Mouse (Mus musculus) forebrain, embryonic 14.5 days (tissue): ENCODE measurements around the gene Foxp1. TPM values are rescaled to one million over a fixed set of nuclear protein-coding genes. Genes with fewer than 3 reads are reported as not detected.

ENCODE experiments used
- ATAC-seq: fragments of 200-750 bp; cut with Nextera tagmentation; 2 replicates; pipeline ENCODE4 v1.8.0; 2017; ENCODE audit warnings: mild to moderate bottlenecking, moderate library complexity
- DNase-seq: peaks from one replicate; pipeline ENCODE4 v3.0.0-alpha.2; 2015; ENCODE audit warnings: low spot score
- H3K27ac ChIP-seq: fragments of 300-500 bp; sonication (generic); 2 replicates; pipeline ENCODE4 v1.5.1; 2014; ENCODE audit warnings: low read depth, mild to moderate bottlenecking, control low read depth, low read length, moderate library complexity
- H3K27me3 ChIP-seq: fragments of 300-500 bp; sonication (generic); replicated peaks from 2 replicates; pipeline ENCODE4 v1.6.1; 2014; ENCODE audit warnings: low read length, control low read depth, mixed read lengths; ENCODE audit not compliant: control insufficient read depth, insufficient read depth
- H3K36me3 ChIP-seq: fragments of 300-500 bp; sonication (generic); 2 replicates; pipeline ENCODE4 v1.6.1; 2014; ENCODE audit warnings: low read length, control low read depth; ENCODE audit not compliant: control insufficient read depth, insufficient read depth
- H3K4me1 ChIP-seq: fragments of 300-500 bp; sonication (generic); 2 replicates; pipeline ENCODE4 v1.6.1; 2014; ENCODE audit warnings: antibody characterized with exemption, low read length, control low read depth; ENCODE audit not compliant: control insufficient read depth, insufficient read depth
- H3K4me2 ChIP-seq: fragments of 300-500 bp; sonication (generic); 2 replicates; pipeline ENCODE4 v1.6.1; 2014; ENCODE audit warnings: mild to moderate bottlenecking, control low read depth, low read length
- H3K4me3 ChIP-seq: fragments of 300-500 bp; sonication (generic); 2 replicates; pipeline ENCODE4 v1.5.1; 2014; ENCODE audit warnings: low read depth, low read length, control low read depth
- H3K9ac ChIP-seq: fragments of 300-500 bp; sonication (generic); 2 replicates; pipeline ENCODE4 v1.6.1; 2014; ENCODE audit warnings: mild to moderate bottlenecking, low read length, control low read depth, moderate library complexity
- H3K9me3 ChIP-seq: fragments of 300-500 bp; sonication (generic); replicated peaks from 2 replicates; pipeline ENCODE4 v1.6.1; 2016; ENCODE audit warnings: low read length, control low read depth, mixed read lengths; ENCODE audit not compliant: control insufficient read depth
- WGBS: fragments of 180-500 bp; shearing (Covaris S2); extraction: QIAGEN DNeasy Blood & Tissue Kit; methylation state at CpG from one replicate; pipeline ENCODE4 v1.1.7; 2014; 5-methylcytosine and 5-hydroxymethylcytosine counted together
- polyA plus RNA-seq: library from polyadenylated mRNA; unstranded; fragments of >200 nt; fragmentation: Nextera tagmentation; extraction: Ambion mirVana; gene quantifications from 2 replicates; pipeline ENCODE4 v1.2.1, GENCODE M21; 2014

Gene Foxp1
- polyA plus RNA-seq, 1 experiment from 2014 or later, result 63.3 TPM

DNA sequence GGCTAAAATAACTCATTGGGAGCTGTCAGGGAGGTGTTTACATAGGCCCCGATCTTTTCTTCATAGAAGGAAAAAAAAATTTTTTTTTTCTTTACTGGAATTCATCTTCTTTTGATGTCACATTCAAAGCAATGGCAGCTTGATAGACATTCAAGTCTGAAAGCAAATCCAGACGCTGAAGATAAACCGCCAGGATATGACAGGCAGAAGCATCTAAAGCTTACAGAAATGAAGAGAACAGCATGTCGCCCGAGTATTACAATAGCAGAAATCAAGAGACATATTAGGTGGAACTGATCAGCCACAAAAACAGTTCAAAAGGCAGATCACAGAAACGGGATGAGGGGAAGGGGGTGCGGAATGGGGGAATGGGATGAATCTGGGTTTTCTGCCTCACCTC lies 425.3 kb downstream of the Foxp1 start:
- Histone ChIP-seq H3K9me3 (no peaks in the 10 kb centered on the region), H3K9ac (no peak overlapping the region), H3K27me3 (no peaks in the 10 kb centered on the region), H3K27ac (no peak overlapping the region), H3K4me3 (no peak overlapping the region), H3K4me1 (peaks cover 30% of the 10 kb centered on the region), H3K36me3 (no peaks in the 10 kb centered on the region), H3K4me2 (no peak overlapping the region)
- ATAC-seq (no peak), DNase-seq (peak; percentile 63)
- 57% methylated on average over 7 of the region's 7 CpGs for WGBS

DNA sequence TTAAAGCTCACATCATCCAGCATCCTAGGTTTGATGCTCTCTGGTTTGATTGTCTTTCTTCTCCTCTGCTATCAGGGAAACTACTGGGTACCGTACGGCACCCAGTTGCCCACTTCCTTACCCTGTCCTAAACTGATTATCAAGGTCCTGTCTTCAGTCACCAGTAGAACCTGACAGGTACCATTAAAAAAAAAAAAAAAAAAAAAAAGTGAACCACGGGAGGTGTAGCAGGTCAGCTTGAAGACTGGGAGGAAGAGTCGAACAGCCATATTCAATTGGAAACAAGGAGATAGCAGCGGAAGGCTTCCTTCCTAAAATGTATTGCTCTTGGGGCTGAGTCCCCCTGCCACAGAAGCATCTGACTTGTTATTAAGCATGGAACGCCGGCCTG lies 425.8 kb downstream of the Foxp1 start:
- H3K4me3 ChIP-seq, result no peak overlapping the region
- WGBS, result 85% methylated on average over 7 of the region's 7 CpGs
- no peaks in the 10 kb centered on the region for H3K9me3 ChIP-seq
- H3K4me1 ChIP-seq, result peaks cover 30% of the 10 kb centered on the region
- no peak overlapping the region for H3K4me2 ChIP-seq
- no peaks in the 10 kb centered on the region for H3K36me3 ChIP-seq
- no peak overlapping the region for H3K9ac ChIP-seq
- H3K27me3 ChIP-seq, result no peaks in the 10 kb centered on the region
- ATAC-seq (no peak), DNase-seq (no peak)
- no peak overlapping the region for H3K27ac ChIP-seq

DNA sequence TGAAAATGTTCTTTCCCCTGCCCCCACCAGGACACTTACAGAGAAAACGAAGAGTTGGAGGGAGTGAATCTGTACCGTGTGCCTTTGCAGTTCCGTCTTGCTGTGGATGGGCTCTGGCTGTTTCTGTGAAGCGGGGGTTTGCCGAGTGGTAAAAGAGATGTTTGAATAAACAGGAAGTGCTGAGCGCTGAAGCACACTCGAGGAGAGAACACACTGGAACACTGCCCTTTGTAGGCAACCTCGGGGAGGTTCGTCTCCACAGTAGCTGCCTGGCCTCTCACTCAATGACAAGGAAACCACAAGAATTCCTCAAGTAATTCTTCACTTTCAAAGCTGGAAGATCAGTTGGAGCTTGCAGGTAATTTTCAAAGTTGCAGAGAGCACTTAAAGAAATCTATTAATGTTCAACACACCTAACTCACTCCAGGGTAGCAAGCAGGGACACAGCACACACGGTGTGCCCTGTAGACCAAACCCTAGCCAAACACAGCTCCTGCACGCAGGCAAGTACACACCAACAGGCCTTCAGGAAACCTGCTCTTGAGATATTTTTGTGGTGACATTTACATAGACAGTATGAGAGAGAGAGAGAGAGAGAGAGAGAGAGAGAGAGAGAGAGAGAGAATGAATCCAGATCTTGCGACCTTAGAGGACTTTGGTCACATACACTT lies 426.3 kb downstream of the Foxp1 start:
- Histone ChIP-seq H3K36me3 (no peaks in the 10 kb centered on the region), H3K27ac (no peak overlapping the region), H3K9ac (no peak overlapping the region; the same call in 1 of the 2 replicates), H3K27me3 (no peaks in the 10 kb centered on the region), H3K4me2 (peak overlapping the region; percentile 12; the same call in 1 of the 2 replicates), H3K9me3 (no peaks in the 10 kb centered on the region), H3K4me3 (no peak overlapping the region), H3K4me1 (peaks cover 27% of the 10 kb centered on the region)
- DNase-seq (peak; percentile 36), ATAC-seq (no peak)
- WGBS, result 34% methylated on average over 12 of the region's 12 CpGs

DNA sequence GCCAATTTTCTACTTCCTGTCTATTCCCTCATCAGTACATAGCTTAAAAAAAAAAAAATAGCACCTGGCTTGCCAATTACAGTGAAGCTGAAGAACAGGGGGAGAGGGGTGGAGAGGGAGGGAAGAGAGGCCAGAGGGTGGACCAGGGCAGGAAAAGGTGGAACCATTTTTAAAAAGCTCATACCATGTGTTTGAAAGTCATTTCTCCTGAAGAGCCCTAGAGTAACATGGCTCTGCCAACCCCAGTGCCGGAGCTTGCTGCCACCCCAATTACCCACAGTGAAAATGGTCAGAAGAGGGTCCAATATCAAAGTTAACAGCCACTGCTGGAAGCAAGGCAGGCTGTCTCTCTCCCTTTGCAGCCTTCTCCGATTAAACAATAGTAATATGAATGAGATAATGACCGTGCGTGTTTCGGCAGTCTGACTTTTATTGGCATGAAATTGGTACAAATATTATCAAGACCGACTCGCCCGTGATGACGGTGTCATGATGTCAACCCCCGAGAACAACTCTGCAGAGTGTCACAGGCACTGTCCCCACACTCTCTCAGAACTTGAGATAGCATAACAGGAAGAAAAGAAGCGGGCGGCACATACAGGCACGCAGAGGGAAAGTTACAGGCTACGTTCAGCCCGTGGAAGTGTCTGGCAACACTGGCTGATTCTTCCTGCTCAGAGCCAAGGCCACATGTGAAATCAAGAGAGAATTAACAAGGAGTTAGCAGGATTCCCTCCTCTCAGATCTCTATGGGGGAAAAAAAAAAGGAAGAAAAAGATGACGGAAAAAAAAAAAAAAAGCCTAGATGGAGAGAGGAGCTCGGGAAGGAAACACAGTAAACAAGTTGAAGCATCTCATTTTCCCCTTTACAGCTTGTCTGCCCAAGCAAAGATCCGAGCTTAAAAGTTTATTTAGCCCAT lies 427.1 kb downstream of the Foxp1 start:
- no peak for ATAC-seq
- Histone ChIP-seq H3K27ac (no peak overlapping the region), H3K4me3 (no peak overlapping the region), H3K4me2 (peak overlapping the region; percentile 12; the same call in 1 of the 2 replicates), H3K9ac (peak overlapping the region; percentile 6; the same call in 1 of the 2 replicates), H3K4me1 (peaks cover 26% of the 10 kb centered on the region), H3K9me3 (no peaks in the 10 kb centered on the region), H3K27me3 (no peaks in the 10 kb centered on the region), H3K36me3 (no peaks in the 10 kb centered on the region)
- 45% methylated on average over 18 of the region's 18 CpGs for WGBS
- peak; percentile 20 for DNase-seq

DNA sequence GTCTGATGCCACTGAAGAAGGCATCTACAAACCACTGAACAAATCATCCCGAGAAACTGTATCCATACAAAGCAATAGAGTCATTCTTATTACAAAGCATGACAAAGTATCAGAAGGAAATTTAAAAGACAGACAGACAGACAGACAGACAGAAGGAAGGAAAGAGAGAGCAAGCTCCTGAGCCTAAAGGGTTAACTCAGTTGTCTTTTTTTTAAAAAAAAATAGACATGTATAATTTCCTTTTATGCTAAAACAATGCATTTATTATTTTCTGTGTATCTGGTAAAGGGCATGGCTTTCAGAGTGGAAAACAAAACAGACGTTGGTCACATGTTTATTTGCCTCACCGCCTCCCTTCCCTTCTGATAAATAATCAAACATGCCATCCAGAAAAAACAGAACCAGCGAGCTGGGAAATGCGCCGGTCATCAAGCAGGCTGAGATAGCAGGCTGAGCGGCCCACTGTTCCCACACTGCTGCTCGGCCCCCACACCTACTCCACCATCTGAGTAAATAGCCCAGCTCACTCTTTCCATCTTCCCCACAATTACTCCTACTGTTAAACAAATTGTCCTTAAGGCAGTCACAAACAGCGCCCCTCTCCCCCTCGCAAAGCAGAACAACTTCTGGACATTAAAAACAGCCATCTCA lies 428.1 kb downstream of the Foxp1 start:
- H3K36me3 ChIP-seq, result no peaks in the 10 kb centered on the region
- no peaks in the 10 kb centered on the region for H3K27me3 ChIP-seq
- no peak overlapping the region for H3K27ac ChIP-seq
- no peak overlapping the region for H3K4me2 ChIP-seq
- H3K4me1 ChIP-seq, result peaks cover 26% of the 10 kb centered on the region
- no peaks in the 10 kb centered on the region for H3K9me3 ChIP-seq
- 35% methylated on average over 10 of the region's 10 CpGs for WGBS
- DNase-seq, result peak; percentile 18
- no peak for ATAC-seq
- H3K4me3 ChIP-seq, result no peak overlapping the region
- no peak overlapping the region for H3K9ac ChIP-seq

DNA sequence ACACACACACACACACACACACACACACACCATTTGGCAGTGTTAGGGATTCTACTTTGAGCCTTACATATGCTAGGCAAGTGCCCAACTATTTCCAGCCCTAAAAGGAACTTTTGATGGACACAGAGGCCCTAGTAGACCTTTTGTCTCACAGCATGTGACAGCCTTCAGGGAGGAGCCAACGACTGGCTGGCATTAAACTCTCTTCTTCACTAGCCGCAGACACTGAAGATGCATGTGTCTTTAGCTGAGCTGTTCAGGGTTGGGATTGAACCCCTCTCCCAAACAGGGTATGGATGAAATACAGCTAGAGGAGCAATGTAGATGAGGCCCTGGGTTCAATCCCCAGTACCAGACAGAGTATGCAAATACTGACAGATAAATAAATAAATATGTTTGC lies 428.7 kb downstream of the Foxp1 start:
- Histone ChIP-seq H3K9ac (no peak overlapping the region), H3K9me3 (no peaks in the 10 kb centered on the region), H3K36me3 (no peaks in the 10 kb centered on the region), H3K4me2 (no peak overlapping the region), H3K27me3 (no peaks in the 10 kb centered on the region), H3K27ac (no peak overlapping the region), H3K4me1 (peaks cover 26% of the 10 kb centered on the region), H3K4me3 (no peak overlapping the region)
- WGBS, result 24% methylated on average over 2 of the region's 2 CpGs
- DNase-seq, result peak; percentile 37
- no peak for ATAC-seq

DNA sequence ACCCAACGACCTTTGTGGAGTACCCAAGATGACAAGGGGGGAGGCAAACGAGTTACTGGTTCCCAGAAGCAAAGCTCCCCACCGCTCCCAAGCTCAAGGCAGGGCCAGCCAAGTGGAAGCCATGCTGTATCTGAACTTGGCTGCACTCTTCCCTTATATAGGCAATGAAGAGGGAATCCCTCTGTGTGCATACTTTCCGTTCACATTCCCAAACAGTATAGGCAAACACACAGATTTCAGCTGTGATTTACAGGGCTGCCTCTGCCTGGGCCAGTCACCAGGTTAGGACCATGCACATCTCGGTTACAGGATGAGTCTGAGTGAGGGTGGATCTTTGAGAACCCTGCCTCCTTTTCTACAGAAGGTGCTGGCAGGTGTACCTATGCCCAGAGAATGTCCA lies 429.3 kb downstream of the Foxp1 start:
- peaks cover 26% of the 10 kb centered on the region for H3K4me1 ChIP-seq
- WGBS, result 62% methylated on average over 5 of the region's 5 CpGs
- H3K4me2 ChIP-seq, result no peak overlapping the region

DNA sequence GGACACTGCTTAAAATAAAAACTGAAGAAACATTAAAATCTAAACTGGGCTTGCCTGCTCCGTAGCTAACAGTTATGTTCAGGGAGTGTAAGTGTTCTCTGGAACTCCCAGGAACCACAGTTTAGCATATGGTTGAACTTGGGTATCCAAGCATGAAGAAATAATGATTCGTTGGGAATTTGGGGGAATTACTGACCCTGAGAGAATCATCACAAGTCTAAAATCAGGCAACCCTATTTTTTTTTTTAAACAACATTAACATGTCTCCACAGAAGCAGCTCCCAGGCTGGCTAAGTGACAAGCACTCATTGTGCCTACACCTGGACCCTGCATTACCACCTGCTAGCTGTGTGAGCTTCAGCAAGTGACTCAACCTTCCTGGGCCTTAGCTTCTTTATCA lies 430.7 kb downstream of the Foxp1 start:
- H3K9me3 ChIP-seq, result no peaks in the 10 kb centered on the region
- H3K4me3 ChIP-seq, result no peak overlapping the region
- no peak overlapping the region for H3K4me2 ChIP-seq
- H3K4me1 ChIP-seq, result peaks cover 26% of the 10 kb centered on the region
- no peak overlapping the region for H3K27ac ChIP-seq
- ATAC-seq (no peak), DNase-seq (no peak)
- no peak overlapping the region for H3K9ac ChIP-seq
- H3K36me3 ChIP-seq, result no peaks in the 10 kb centered on the region
- no peaks in the 10 kb centered on the region for H3K27me3 ChIP-seq
- WGBS, result 47% methylated on average over 2 of the region's 2 CpGs

More for the DNA sequence above, 429.3 kb downstream of the Foxp1 start:
- Histone ChIP-seq H3K9me3 (no peaks in the 10 kb centered on the region), H3K9ac (no peak overlapping the region), H3K36me3 (no peaks in the 10 kb centered on the region), H3K27me3 (no peaks in the 10 kb centered on the region), H3K4me3 (no peak overlapping the region), H3K27ac (no peak overlapping the region)
- DNase-seq (no peak), ATAC-seq (no peak)
